Mouse (Mus musculus) cerebellum, adult 2 months (tissue): ENCODE results near the gene Atg16l1.

ENCODE experiments used
- CTCF ChIP-seq: fragments of 200-500 bp; IDR thresholded peaks from 2 replicates; pipeline ENCODE4 v1.5.1; 2011; ENCODE audit warnings: low read depth, mild to moderate bottlenecking, control low read depth, low read length, moderate library complexity, borderline replicate concordance; ENCODE audit not compliant: insufficient read depth
- POLR2A ChIP-seq: fragments of 200-500 bp; IDR thresholded peaks from 2 replicates; pipeline ENCODE4 v1.6.1; 2011; ENCODE audit warnings: low read length, control low read depth, borderline replicate concordance; ENCODE audit not compliant: insufficient read depth

DNA sequence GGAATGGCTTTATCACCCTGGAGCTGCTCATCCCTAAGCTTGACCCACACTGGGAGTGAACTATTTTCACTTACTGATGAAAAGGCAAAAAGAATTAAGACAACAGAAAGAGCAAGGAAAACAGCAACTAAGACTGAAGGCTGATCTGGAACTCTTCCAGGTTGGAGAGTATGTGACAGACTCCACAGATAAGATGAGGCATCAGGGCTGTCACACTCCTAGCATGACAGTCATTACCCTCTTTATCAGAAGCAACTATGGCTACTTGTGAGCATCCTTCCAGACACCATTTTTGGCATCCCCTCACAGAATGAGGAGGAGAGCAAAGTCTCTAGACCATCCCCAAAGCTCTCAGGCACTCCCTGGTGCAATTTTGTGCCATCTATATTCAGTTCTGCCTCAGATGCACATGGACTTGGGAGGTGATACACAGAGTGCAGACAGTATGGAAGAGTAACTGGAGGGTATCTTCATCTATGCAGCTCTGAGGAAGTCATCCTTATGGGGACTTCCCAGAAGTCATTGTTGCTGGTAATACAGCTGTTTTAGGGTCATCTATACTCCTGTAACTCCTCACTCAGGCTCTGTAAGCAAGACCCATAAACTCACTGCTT is 6.2 kb upstream of the Atg16l1 start:
- TF ChIP-seq CTCF (no peak), POLR2A (no peak)
